Mouse (Mus musculus) erythroblast, adult 5-6 weeks (primary cell): Measurements from ENCODE around the gene Thap8. TPM values are rescaled to one million over a fixed set of nuclear protein-coding genes. Genes with fewer than 3 reads are reported as not detected.

ENCODE experiments used
- ATAC-seq: replicated peaks from 2 replicates; pipeline ENCODE4 v1.8.0; 2016; ENCODE audit warnings: moderate number of reproducible peaks, mild to moderate bottlenecking, moderate TSS enrichment, inconsistent platforms; ENCODE audit not compliant: poor library complexity, low FRiP score, severe bottlenecking
- total RNA-seq, 2 experiments: library from RNA; stranded (forward) in 1 of 2; stranded (reverse) in 1 of 2; fragments of 150-400 nt in 1 of 2; fragments of 200-764, 138-1000 nt in 1 of 2; gene quantifications; 2 replicates each; pipeline versions ENCODE4 v1.2.3 to v1.2.4; 2015 to 2017; ENCODE audit warnings: low replicate concordance in 2 of 2

Gene Thap8
- total RNA-seq, 2 experiments from 2014 or later: not detected

DNA sequence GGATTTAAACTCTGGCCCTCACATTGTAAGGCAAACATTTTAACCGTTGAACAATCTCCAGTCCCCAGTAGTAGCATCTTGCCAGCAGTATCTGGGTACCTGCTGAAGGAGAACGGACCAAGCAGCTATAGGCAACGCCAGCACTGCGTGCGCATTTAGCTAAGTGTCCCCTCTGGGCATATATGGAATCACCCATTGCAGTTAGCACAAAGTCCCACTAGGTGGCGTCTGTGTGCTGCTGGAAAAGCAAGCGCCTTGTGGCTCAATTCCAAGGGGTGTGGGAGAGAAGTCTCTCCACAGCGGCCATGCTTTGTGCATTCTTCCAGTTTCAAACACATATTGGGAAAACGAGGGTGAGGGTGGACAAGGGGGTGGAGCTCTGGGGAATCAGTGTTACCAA is 56.5 kb downstream of the Thap8 start:
- peak; percentile 60 for ATAC-seq

DNA sequence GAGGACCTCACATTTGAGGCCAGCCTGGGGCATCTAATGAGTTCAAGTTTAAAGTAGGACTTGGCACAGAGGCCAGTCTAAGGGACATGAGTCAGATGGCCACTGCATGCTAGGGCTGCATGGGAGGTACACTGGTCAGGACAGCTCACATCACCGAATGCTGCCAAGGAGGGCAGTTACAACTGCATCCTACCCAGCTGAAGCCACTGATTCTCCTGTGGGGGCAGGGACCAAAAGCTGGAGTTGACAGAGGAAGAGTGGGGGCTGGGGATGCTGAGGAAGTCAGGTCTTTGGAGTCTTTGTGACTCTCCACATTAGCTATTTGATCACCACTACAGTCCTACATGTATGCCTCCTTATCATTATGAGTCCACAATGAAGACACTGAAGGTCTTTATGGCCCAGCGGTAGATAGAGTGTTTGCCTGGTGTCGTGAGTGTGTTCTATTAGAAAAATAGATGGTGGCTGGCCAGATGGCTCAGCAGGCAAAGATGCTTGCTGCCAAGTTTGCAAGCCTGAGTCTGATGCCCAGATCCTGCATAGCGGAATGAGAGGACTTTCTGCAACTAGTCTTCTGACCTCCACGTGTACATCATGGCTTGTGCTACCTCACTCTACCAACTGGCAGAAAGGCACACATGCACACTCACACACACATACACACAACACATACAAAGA is 59.7 kb downstream of the Thap8 start:
- ATAC-seq: no peak

Other genes with a start within 250 kb of the Thap8 start
- gene Zfp14, start 228.7 kb upstream of the Thap8 start, total RNA-seq (2015; ENCODE audit: low replicate concordance): not detected in 2 replicates
- 1.7 TPM in 1 of 2 replicates, not detected in the other for gene Zfp14, start 228.7 kb upstream of the Thap8 start, total RNA-seq (2017; ENCODE audit: low replicate concordance)
- not detected in 2 replicates for gene Zfp82, start 207.2 kb upstream of the Thap8 start, total RNA-seq (2015; ENCODE audit: low replicate concordance)
- 0.84 TPM in 1 of 2 replicates, not detected in the other for gene Zfp82, start 207.2 kb upstream of the Thap8 start, total RNA-seq (2017; ENCODE audit: low replicate concordance)
- not detected in 2 replicates for gene Gm26920, start 189.7 kb upstream of the Thap8 start, total RNA-seq (2015; ENCODE audit: low replicate concordance)
- gene Gm26920, start 189.7 kb upstream of the Thap8 start, total RNA-seq (2017; ENCODE audit: low replicate concordance): not detected in 2 replicates
- gene Zfp566, start 189.6 kb upstream of the Thap8 start, total RNA-seq (2015; ENCODE audit: low replicate concordance): 0.38 and 2.1 TPM in 2 replicates
- gene Zfp566, start 189.6 kb upstream of the Thap8 start, total RNA-seq (2017; ENCODE audit: low replicate concordance): 0.34 TPM in 1 of 2 replicates, not detected in the other
- 12.7 and 14.6 TPM in 2 replicates for gene Zfp260, start 185.3 kb upstream of the Thap8 start, total RNA-seq (2015; ENCODE audit: low replicate concordance)
- gene Zfp260, start 185.3 kb upstream of the Thap8 start, total RNA-seq (2017; ENCODE audit: low replicate concordance): 4.5 and 10.7 TPM in 2 replicates
- gene Zfp382, start 158.2 kb upstream of the Thap8 start, total RNA-seq (2015; ENCODE audit: low replicate concordance): 0.63 and 1.2 TPM in 2 replicates
- gene Zfp382, start 158.2 kb upstream of the Thap8 start, total RNA-seq (2017; ENCODE audit: low replicate concordance): 1.3 and 3.3 TPM in 2 replicates
- 21.5 and 34.4 TPM in 2 replicates for gene Zfp146, start 110.3 kb upstream of the Thap8 start, total RNA-seq (2015; ENCODE audit: low replicate concordance)
- 30.3 and 56.9 TPM in 2 replicates for gene Zfp146, start 110.3 kb upstream of the Thap8 start, total RNA-seq (2017; ENCODE audit: low replicate concordance)
- not detected in 2 replicates for gene Cox7a1, start 96.0 kb upstream of the Thap8 start, total RNA-seq (2015; ENCODE audit: low replicate concordance)
- gene Cox7a1, start 96.0 kb upstream of the Thap8 start, total RNA-seq (2017; ENCODE audit: low replicate concordance): not detected in 2 replicates
- gene Capns1, start 81.3 kb upstream of the Thap8 start, total RNA-seq (2015; ENCODE audit: low replicate concordance): 121 and 178 TPM in 2 replicates
- gene Capns1, start 81.3 kb upstream of the Thap8 start, total RNA-seq (2017; ENCODE audit: low replicate concordance): 60.6 and 91.3 TPM in 2 replicates
- gene Polr2i, start 48.1 kb upstream of the Thap8 start, total RNA-seq (2015; ENCODE audit: low replicate concordance): 9.8 and 22.1 TPM in 2 replicates
- gene Polr2i, start 48.1 kb upstream of the Thap8 start, total RNA-seq (2017; ENCODE audit: low replicate concordance): 11.0 and 12.6 TPM in 2 replicates
- gene Tbcb, start 47.8 kb upstream of the Thap8 start, total RNA-seq (2015; ENCODE audit: low replicate concordance): 36.4 and 38.6 TPM in 2 replicates
- gene Tbcb, start 47.8 kb upstream of the Thap8 start, total RNA-seq (2017; ENCODE audit: low replicate concordance): 6.3 and 11.7 TPM in 2 replicates
- not detected in 2 replicates for gene Ovol3, start 44.4 kb upstream of the Thap8 start, total RNA-seq (2015; ENCODE audit: low replicate concordance)
- gene Ovol3, start 44.4 kb upstream of the Thap8 start, total RNA-seq (2017; ENCODE audit: low replicate concordance): not detected in 2 replicates
- 6.9 and 22.5 TPM in 2 replicates for gene Wdr62, start 325 bp downstream of the Thap8 start, total RNA-seq (2015; ENCODE audit: low replicate concordance)
- gene Wdr62, start 325 bp downstream of the Thap8 start, total RNA-seq (2017; ENCODE audit: low replicate concordance): 4.9 and 11.7 TPM in 2 replicates
- not detected in 2 replicates for gene Clip3, start 11.6 kb downstream of the Thap8 start, total RNA-seq (2015; ENCODE audit: low replicate concordance)
- gene Clip3, start 11.6 kb downstream of the Thap8 start, total RNA-seq (2017; ENCODE audit: low replicate concordance): not detected in 2 replicates
- 0.96 and 3.3 TPM in 2 replicates for gene Alkbh6, start 28.6 kb downstream of the Thap8 start, total RNA-seq (2015; ENCODE audit: low replicate concordance)
- gene Alkbh6, start 28.6 kb downstream of the Thap8 start, total RNA-seq (2017; ENCODE audit: low replicate concordance): 2.0 and 5.4 TPM in 2 replicates
- not detected in 2 replicates for gene Syne4, start 34.7 kb downstream of the Thap8 start, total RNA-seq (2015; ENCODE audit: low replicate concordance)
- not detected in 2 replicates for gene Syne4, start 34.7 kb downstream of the Thap8 start, total RNA-seq (2017; ENCODE audit: low replicate concordance)
- not detected in 2 replicates for gene E130208F15Rik, start 41.6 kb downstream of the Thap8 start, total RNA-seq (2015; ENCODE audit: low replicate concordance)
- 1.5 TPM in 1 of 2 replicates, not detected in the other for gene E130208F15Rik, start 41.6 kb downstream of the Thap8 start, total RNA-seq (2017; ENCODE audit: low replicate concordance)
- 0.84 TPM in 1 of 2 replicates, not detected in the other for gene Sdhaf1, start 43.8 kb downstream of the Thap8 start, total RNA-seq (2015; ENCODE audit: low replicate concordance)
- 0.77 and 2.8 TPM in 2 replicates for gene Sdhaf1, start 43.8 kb downstream of the Thap8 start, total RNA-seq (2017; ENCODE audit: low replicate concordance)
- gene Lrfn3, start 82.7 kb downstream of the Thap8 start, total RNA-seq (2015; ENCODE audit: low replicate concordance): not detected in 2 replicates
- not detected in 2 replicates for gene Lrfn3, start 82.7 kb downstream of the Thap8 start, total RNA-seq (2017; ENCODE audit: low replicate concordance)
- gene Tyrobp, start 133.7 kb downstream of the Thap8 start, total RNA-seq (2015; ENCODE audit: low replicate concordance): 315 and 361 TPM in 2 replicates
- gene Tyrobp, start 133.7 kb downstream of the Thap8 start, total RNA-seq (2017; ENCODE audit: low replicate concordance): 122 and 140 TPM in 2 replicates
- 14.2 and 29.0 TPM in 2 replicates for gene Hcst, start 139.8 kb downstream of the Thap8 start, total RNA-seq (2015; ENCODE audit: low replicate concordance)
- 2.6 and 13.9 TPM in 2 replicates for gene Hcst, start 139.8 kb downstream of the Thap8 start, total RNA-seq (2017; ENCODE audit: low replicate concordance)
- gene Nfkbid, start 141.6 kb downstream of the Thap8 start, total RNA-seq (2015; ENCODE audit: low replicate concordance): 2.1 and 5.0 TPM in 2 replicates
- 0.14 and 3.6 TPM in 2 replicates for gene Nfkbid, start 141.6 kb downstream of the Thap8 start, total RNA-seq (2017; ENCODE audit: low replicate concordance)
- gene Aplp1, start 165.4 kb downstream of the Thap8 start, total RNA-seq (2015; ENCODE audit: low replicate concordance): not detected in 2 replicates
- not detected in 2 replicates for gene Aplp1, start 165.4 kb downstream of the Thap8 start, total RNA-seq (2017; ENCODE audit: low replicate concordance)
- not detected in 2 replicates for gene Kirrel2, start 177.6 kb downstream of the Thap8 start, total RNA-seq (2015; ENCODE audit: low replicate concordance)
- not detected in 2 replicates for gene Kirrel2, start 177.6 kb downstream of the Thap8 start, total RNA-seq (2017; ENCODE audit: low replicate concordance)
- not detected in 2 replicates for gene Nphs1, start 178.2 kb downstream of the Thap8 start, total RNA-seq (2015; ENCODE audit: low replicate concordance)
- not detected in 2 replicates for gene Nphs1, start 178.2 kb downstream of the Thap8 start, total RNA-seq (2017; ENCODE audit: low replicate concordance)
- not detected in 2 replicates for gene Prodh2, start 213.5 kb downstream of the Thap8 start, total RNA-seq (2015; ENCODE audit: low replicate concordance)
- gene Prodh2, start 213.5 kb downstream of the Thap8 start, total RNA-seq (2017; ENCODE audit: low replicate concordance): not detected in 2 replicates